Mouse (Mus musculus) ovary, adult 18-20 months (tissue): Measurements from ENCODE around the gene Gpatch4.
A peak's percentile ranks its signal among the peaks of the same experiment; 100 is the strongest.

Experiments used
- DNase-seq: peaks from one replicate; pipeline ENCODE4 v3.0.0; 2022; ENCODE audit warnings: low spot score, mixed read lengths

Gpatch4 gene

DNA sequence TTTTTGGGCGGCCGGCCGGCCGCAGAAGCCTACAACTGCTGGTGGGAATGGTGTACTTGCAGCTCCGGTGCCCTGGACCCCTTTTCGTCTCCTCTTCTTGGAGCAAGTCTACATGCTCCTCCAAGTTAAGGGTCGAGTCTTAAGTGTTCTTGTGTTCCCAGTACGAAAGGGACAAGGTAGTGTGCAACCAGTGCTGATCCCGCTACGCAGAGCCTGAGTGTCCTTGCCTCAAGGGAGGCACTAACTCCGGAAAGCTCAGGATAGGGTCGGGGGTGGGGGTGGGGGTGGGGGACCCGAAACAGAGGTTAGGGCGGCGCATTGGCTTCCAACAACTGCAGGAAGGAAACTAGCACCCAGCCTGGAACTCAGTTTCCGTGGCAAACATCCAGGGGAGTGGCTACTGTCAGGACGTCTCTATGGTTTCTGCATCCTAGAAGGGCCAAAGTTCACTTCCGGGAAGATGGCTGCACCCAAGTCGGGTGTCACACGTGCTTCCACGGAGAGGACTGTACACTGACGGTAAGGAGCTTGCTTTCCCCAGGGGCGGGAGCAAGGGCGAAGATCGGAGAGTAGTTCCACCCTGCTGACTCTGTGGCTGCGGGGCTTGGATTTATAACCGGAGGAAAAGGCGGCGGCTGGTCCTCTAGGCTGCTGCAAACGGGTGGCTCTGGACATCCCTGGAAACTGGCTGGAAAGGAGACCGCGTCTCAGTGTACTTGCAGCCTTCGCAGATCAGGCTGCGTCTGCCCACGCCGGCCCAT is at the start of gene Gpatch4:
TSS of gene Gpatch4 (plus strand) at position 448 of the 761 bp plus-strand sequence.
- DNase-seq = peak; percentile 78

DNA sequence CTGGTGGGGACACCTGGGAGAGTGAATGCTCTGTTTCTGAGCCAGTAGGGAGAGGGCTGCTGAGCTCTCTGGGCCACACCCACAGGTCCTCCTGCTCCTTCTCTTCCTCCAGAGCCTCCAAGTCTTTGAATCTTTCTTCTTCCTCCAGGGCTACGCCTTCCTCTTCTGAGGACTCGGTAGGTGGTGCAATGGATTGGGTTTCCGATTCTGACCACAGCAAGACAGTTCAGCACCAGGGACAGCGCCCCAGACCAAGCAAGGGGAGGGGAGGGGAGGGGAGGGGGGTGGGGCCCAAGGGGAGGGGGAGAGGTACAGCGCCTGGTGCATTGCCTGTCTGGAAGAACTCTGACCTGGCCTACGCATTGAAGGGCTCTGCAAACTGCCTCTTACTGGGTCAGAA is 49.5 kb upstream of the Gpatch4 start:
- DNase-seq = no peak

DNA sequence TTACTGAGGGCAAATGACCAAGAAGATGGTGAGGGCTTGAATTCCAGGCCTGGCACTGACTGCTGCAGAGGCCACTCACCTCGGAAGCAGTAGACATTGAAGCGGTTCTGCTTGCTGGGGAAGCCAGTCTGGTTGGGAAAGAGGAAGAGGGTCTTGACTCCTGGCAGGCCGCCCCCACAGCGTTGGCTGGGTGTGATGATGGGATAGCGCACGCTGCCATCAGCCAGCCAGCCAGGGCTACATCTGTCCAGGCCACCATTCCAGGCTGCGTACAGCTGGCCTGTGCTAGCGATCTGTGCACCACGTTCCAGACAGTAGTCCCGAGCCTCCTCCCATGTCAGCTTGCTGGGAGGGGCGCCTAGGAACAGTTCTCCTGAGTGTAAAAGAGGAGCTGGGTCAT is 47.6 kb upstream of the Gpatch4 start:
- DNase-seq = no peak

DNA sequence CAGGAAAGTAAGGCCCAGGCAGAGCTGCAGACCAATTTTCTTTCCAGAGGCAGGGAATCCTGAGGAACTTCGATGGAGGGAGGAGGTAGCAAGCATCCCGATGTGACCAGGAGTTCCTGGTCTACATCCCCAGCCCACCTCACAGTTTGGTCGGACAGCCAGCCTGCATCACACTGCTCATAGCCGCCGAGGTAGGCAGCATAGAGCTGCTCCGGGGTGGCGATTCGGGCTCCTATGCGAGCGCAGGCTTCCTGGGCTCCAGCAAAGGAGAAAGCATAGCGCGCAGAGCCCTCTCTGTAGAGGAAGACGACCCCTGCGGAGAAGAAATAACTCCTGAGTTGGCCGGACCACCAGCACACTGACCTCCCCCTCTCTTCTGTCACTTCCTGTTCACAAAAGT is 46.5 kb upstream of the Gpatch4 start:
- no peak for DNase-seq

DNA sequence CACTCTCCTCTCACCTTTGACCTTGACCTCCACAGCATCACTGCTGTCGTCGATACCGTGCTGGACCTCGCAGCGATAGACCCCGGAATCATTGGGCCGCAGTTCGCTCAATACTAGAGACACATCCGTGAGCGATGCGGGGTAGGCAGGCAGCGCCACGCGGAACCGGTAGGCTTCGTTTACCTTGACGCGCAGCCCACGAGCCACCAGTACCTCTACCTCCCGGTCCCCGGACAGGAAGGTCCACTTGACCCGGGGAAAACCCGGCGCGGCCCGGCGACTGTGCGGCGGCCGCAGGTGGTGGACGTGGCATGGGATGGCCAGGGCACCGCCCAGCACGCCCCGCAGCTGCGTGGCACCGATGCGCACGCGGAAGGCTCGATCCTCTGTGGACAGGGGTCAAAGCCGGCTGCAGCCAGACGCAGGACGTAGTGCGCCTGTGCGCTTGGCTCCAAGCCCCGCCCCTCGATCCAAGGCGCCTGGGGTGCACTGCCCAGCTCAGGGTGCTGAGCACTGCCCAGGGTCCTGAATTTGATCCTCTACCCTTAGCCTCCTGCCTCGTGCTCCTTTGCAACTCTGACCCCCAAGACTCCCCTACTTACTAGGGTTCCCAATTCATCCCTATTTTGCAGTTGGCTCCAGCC is 45.8 kb upstream of the Gpatch4 start:
- DNase-seq = no peak

DNA sequence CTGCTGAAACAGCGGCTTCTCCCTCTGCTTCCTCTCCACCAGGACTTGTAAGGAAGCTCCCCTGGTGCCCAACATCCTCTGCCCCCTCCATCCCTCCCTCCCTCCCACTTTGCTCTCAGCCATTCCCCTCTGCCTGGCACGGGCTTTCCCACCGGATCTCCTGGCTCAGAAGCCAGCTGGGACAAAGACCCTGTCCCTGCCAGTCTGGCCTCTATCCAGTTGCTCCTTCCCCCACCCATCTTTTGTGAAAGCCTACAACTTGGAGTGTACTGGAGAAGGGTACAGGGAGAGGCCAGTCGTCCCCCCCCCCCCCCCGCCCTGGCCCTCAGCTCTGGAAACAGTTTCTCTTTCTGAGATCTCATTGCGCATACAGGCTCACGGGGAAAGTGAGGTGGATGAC is 44.2 kb upstream of the Gpatch4 start:
- DNase-seq = no peak

DNA sequence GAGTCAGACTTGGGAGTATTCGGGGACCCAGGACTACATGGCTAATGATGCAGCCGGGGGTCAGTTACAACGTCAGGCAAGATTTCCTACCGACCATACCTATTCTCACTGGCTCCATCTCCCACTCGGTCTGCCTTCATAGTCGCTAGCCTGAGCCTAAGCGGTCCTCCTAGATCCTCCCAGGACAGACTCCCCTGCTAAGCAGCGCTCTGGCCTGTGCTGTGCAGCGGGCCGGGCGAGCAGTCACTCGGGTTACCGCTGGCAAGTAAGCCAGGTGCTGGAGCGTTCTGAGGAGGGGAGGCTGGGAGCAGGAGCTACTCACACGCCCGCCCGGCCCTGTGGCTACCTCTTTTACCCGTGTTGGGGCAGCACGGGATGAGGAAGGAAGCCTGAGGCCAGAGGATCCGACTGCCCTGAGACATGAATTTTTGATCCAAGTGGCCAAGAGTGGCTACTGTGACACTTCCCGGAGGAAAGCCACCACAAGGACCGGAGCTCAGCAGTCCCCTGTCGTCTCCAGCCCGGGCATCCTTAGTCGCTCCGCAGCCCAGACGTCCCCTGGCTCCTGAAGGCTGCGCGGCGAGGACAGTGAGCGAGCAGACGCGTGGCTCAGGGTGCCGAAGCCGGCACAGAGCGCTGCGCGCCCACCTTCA is 43.5 kb upstream of the Gpatch4 start:
- DNase-seq = no peak

DNA sequence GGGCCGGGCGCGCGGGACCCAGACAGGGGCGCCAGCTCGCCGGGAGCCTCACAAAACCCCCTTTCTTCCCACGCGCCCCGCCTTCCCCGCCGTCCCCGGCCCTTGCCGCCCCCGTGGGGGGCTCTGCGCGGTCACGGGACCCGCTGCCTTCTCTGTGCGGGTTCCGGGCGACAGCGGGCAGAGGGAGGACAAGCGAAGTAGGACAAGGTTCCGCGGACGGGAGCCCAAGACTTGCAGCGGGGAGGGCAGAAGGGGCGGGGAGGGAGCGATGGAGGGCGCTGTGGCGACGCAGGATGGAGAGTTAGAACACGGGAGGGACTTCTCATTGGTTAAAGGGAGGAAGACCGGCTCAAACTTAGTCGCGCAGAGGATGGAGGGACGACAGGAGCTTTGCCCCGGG is 42.7 kb upstream of the Gpatch4 start, which contains the start of gene Bcan:
TSS of gene Bcan (minus strand) at position 50 of the 400 bp plus-strand sequence.
- no peak for DNase-seq

DNA sequence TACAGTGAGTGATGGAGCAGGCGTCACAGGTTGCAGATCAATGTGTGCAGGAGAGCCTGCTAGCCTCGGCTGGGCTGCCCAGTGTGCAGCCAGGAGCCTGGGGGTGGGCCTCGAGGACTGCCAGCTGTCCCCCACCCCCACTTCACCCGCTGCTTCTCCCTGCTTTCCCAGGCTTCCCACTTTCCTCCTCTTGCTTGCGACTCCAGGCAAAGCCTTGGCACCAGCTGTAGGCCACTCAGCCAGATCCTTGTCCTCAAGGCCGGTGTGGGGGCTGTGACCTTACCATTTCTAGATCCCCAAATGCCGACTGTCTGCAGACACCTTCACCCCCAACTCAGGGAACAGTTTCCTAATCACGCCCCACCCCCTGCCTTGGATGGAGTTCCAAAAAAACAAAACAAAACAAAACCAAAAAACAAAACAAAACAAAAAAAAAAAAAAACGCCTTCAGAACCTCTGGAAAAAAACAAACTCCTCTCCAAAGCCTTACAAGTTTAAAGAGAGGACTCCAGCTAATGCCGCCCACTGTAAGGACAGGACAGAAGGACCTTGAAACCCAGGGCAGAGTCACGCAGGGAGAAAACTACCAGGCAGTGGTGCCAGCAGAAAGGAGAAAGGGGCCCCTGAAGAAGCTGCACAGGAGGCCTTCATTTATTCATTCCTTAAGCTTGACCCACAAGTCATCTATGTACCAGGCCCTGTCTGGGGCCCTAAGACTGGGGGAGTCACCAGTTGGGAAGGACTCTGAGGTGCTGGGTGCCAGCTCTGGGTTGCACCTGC is 41.9 kb upstream of the Gpatch4 start:
- peak; percentile 62 for DNase-seq

DNA sequence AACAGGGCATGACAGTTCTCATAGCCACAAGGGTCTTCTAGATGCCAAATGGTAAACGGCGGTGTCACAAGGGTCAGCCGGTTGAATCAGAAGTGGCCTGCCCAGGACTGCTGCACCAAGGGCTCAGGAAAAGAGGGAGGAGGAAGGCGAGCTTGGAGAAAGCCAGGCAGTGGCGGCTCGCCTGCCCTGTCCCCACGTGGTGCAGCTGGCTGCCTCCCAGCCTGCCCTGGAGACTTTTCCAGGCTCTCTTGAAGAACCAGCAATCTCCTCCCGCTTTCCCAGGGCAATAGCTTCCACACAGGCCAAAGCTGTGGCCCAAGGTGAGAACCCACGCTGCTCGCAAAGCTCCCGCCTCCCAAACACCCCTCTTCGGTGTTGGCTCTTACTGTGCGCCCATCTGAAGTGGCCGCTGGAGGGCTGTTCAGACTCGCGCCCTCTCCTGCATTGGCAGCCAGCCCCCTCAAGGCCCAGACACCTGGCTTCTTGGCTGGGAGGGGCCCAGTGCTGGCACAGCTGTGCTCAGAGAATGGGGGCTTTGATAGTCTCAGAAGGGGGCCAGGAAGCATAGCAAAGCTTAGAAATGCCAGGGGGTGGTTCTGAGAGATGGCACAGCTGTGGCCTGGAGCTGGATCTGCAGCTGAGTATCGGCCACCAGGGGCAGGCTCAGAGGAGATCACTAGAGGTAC is 40.5 kb upstream of the Gpatch4 start:
- no peak for DNase-seq

DNA sequence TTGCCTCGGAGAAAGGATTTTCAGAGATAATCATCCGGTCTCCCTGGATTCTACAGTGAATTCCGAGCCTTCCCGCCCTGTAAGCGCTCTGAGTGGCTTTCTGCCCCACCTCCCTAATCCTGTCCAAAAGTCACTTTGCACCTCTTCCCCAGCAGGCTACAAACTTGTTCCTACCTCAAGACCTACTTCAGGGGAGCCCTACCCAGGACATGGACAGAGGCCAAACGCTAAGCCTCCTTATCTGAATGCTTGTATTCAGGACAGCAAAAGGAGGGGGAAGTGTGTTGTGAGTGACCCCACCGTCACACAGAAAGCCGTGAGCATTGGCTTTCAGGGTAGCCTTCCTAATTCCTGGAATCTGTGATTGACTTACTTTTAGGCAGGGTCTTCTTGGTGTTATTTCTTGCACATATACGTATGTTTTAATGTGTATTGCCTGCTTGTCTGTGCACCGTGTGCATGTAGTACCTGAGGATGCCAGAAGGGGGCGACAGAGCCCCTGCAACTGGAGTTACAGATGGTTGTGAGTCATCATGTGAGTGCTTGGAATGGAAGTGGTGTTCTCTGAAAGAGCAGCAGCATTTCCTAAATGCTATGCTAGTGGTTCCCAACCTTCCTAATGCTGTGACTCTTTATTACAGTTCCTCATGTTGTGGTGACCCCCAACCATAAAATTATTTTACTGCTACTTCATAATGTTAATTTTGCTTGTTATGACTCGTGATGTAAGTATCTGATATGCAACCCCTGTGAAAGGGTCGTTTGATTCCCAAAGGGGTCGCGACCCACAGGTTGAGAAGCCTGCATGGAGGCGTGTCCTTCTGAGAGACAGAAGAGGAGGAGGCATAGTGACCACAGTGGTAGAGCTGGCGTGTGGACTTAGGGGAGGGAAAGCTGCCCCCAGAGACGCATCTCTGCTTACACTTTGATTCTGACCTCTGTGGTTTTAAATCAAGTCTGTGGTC is 36.8 kb upstream of the Gpatch4 start:
- DNase-seq = no peak

DNA sequence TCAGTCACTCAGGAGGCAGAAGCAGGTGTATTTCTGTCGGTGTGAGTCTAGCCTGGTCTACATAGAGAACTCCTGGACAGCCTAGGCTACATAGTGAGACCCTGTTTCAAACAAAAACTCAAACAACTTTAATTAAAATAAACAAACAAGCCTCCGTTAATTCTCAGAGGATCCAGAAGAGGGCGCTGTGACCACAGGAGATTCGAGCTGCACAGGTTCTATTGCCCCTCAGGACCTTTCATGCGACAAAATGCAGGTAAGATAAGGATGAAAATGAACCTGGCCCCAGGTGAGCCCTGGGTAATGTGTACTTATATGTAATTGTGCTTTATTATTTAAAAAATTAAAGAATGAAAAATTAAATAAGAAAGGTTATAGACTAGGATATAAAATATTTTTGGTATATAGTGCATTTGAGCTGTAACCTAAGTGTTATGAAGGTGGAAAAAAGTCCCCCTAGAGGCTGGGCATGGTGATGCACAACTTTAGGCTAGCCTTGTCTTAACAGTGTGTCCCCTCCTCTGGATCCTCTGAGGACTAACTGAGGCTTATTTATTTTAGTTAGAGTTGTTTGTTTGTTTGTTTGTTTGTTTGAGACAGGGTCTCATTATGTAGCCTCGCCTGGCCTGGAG is 32.2 kb upstream of the Gpatch4 start:
- no peak for DNase-seq

DNA sequence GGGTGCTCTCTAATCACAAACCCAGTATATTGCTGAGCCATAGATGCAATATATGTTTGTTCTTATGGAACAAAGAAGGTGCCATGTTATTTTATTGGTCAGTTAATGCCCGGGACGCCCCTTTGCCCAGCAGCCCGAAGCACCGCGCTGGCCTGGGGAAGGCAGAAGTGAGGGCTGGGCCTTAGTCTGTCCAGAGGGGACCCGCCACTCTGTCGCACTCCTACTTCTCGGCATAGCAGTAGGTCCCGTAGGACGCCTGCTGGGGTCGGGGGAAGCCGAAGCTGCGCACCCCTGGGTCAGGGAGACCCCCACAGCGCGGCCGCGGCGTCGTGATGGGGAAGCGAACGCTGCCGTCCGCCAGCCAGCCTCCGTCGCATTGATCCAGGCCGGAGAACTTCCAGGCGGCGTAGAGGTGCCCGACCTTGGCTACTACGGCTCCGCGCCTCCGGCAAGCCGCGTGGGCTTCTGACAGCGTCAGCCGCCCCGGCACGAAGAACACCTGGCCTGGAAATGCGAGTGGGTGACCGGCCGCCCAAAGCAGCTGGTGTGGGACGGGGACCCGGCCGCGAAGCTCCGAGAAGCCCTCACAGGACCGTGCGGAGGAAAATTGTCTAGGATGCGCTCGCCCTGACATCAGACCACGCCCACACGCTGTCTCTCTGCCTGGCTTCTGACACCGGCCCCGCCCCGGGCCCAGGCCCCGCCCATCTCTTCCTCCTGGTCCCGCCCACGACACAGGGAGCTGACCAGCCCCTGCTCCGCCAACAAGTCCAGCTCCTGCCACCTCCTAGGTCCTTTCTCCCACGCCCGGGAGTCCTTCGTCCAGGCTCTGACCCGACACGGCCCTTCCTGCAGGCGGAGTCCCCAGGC is 20.4 kb upstream of the Gpatch4 start:
- peak; percentile 90 for DNase-seq

DNA sequence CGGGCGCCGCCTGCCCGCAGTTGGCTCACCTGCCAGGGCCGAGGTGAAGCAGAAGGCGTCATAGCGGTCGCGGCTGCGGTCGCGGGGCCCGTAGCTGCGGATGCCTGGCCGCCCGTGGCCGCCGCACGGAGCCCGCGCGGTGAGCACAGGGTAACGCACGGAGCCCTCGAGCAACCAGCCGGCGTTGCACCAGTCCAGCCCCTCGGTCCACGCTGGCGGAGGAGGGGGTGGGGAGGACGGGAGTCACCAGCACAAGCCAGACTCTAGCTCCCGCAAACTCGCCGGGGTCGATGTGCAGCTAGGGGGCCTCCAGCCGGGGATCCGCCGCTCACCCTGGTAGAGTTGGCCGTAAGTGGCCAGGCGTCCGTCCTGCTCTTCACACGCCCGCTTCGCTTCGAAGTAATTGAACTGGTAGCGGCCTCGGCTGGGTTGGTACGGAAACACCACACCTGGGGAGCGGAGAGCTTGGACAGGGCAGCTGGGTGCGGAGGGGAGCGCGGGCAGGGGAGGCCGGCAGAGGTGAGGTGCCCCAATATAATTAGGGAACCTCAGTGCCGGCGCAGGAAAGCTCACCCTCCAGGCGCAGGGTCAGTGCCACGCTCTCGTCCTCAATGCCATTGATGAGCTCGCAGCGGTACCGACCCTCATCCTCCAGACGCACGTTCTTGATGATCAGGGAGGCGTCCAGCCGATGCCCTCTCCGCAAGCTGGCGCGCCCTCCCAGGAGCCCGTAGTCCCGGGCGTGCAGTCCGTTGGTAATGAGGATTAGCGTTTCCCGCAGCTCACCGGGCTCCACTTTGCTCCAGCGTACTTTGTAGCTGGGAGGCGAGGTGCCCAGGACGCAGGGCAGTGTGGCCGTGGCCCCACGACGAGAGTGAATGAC is 19.5 kb upstream of the Gpatch4 start:
- no peak for DNase-seq

DNA sequence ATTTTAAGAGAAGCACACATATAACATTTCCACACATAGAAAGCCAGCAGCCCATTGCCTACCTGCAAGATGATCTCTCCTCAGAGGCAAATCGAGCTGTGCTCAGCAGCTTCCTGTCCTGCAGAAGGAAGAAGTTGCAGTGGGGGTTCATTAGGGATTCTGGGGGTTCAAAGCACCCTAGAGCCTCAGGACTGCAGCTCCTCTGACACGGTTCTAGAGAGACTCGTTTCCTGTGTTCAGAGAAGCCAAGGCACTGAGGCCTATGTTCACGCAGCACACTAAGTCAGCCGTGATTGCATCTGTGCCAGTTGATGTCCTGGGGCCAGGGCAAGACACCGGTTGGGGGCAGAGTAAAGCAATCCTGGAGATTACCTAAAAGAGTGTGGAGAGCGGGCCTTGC is 16.1 kb upstream of the Gpatch4 start:
- no peak for DNase-seq

DNA sequence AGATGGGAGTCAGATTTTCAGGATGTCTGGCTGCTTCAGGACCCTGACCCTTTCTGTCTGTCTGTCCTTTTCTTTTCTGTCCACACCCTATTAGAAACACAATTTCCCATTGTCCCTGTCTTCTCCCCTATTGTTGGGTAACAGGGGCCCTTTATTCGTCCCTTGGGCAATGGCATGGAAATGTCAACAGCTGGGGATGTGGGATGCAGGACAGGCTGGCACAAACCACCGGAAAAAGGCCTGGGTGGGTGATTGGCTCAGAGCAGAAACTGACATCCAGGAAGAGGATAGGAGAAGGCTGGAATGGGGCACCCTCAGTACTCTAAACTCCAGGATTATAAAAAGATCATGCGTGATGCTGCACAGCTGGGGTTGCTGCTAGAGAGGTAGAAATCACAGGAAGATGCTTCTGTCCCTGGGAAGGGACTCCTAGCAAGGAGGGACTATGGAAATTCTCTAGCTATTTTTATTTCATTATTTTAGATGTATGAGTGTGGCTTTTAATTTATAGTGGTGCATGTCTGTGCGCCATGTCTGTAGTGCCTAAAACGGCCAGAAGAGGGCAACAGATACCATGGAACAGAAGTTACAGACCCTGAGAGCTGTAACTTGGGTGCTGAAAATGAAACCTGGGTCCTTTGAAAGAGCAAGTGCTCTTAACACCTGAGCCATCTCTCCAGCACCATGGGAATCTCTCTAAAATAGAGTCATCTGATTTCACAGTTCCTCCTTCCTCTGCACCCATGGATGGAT is 15.3 kb upstream of the Gpatch4 start, which contains the start of gene Hapln2:
TSS of gene Hapln2 (minus strand) at position 150 of the 753 bp plus-strand sequence.
- DNase-seq = no peak
